In genomic region chr10:81138131-81138782, GRCm38 (mm10) we compare ENCODE assay signal across 8 mouse cellular contexts. TPM values are rescaled to one million over a fixed set of nuclear protein-coding genes. Genes with fewer than 3 reads are reported as not detected.
DNase-seq lines count a peak whose midpoint lies in the region; ATAC-seq and TF ChIP-seq lines count a peak whose summit lies in the region.

No protein-coding gene starts in this region.

- peaks cover 29% of the 10 kb centered on the region for H3K27me3 ChIP-seq in forebrain, embryonic 10.5 days (ENCODE audit: poor library complexity, severe bottlenecking)
- peaks cover 9% of the 10 kb centered on the region for H3K27me3 ChIP-seq in hindbrain, postnatal 0 days (ENCODE audit: insufficient read depth, low read length)
- no peaks in the 10 kb centered on the region for H3K27me3 ChIP-seq in liver, postnatal 0 days (ENCODE audit: insufficient read depth, low read length)

- no peak for TF ChIP-seq CTCF in hindbrain, postnatal 0 days (IDR thresholded peaks at IDR 0.05; ENCODE audit: low read depth)
- no peak for TF ChIP-seq CTCF in liver, postnatal 0 days (IDR thresholded peaks at IDR 0.05; ENCODE audit: low read depth)

- intact Hi-C loops in left cerebral cortex, postnatal 4 days (cut with DNase I): no loop called here

- H3K4me3 ChIP-seq in forebrain, embryonic 10.5 days: peak overlapping the region; percentile 91
- peak overlapping the region; percentile 94 for H3K4me3 ChIP-seq in hindbrain, postnatal 0 days (ENCODE audit: low read length)
- peak overlapping the region; percentile 97 for H3K4me3 ChIP-seq in liver, postnatal 0 days (ENCODE audit: low read depth, low read length)

- peaks cover 78% of the 10 kb centered on the region for H3K4me1 ChIP-seq in forebrain, embryonic 10.5 days
- peaks cover 25% of the 10 kb centered on the region for H3K4me1 ChIP-seq in hindbrain, postnatal 0 days (ENCODE audit: insufficient read depth, low read length)
- H3K4me1 ChIP-seq in liver, postnatal 0 days (ENCODE audit: insufficient read depth): peaks cover 60% of the 10 kb centered on the region

- H3K4me2 ChIP-seq in hindbrain, postnatal 0 days (ENCODE audit: low read depth, low read length): peak overlapping the region; percentile 68
- H3K4me2 ChIP-seq in liver, postnatal 0 days (ENCODE audit: low read depth, low read length): peak overlapping the region; percentile 98

- no peak for ATAC-seq in hindbrain, postnatal 0 days
- ATAC-seq in liver, postnatal 0 days: no peak
- peak; percentile 25 for ATAC-seq in neutrophil, adult 5-6 weeks (ENCODE audit: extremely low read depth, insufficient number of reproducible peaks, low FRiP score, poor library complexity, severe bottlenecking)

- 2% methylated on average over 23 of the region's 24 CpGs for WGBS in forebrain, embryonic 10.5 days
- WGBS in hindbrain, postnatal 0 days: under 1% methylated on average over 22 of the region's 24 CpGs
- WGBS in liver, postnatal 0 days (ENCODE audit: insufficient replicate concordance): 2% methylated on average over 20 of the region's 24 CpGs

- H3K9me3 ChIP-seq in forebrain, embryonic 10.5 days: no peaks in the 10 kb centered on the region
- H3K9me3 ChIP-seq in hindbrain, postnatal 0 days (ENCODE audit: low read length): no peaks in the 10 kb centered on the region
- H3K9me3 ChIP-seq in liver, postnatal 0 days (ENCODE audit: low read length): no peaks in the 10 kb centered on the region

- H3K36me3 ChIP-seq in forebrain, embryonic 10.5 days (replicated peaks): peaks cover 15% of the 10 kb centered on the region
- no peaks in the 10 kb centered on the region for H3K36me3 ChIP-seq in hindbrain, postnatal 0 days (ENCODE audit: insufficient read depth, low read length)
- H3K36me3 ChIP-seq in liver, postnatal 0 days (replicated peaks; ENCODE audit: insufficient read depth, low read length): peaks cover 18% of the 10 kb centered on the region

- TF ChIP-seq EP300 in liver, postnatal 0 days (IDR thresholded peaks at IDR 0.05; ENCODE audit: low read depth): no peak

- peak overlapping the region; percentile 97 for H3K27ac ChIP-seq in forebrain, embryonic 10.5 days
- peak overlapping the region; percentile 77 for H3K27ac ChIP-seq in hindbrain, postnatal 0 days
- peak overlapping the region; percentile 98 for H3K27ac ChIP-seq in liver, postnatal 0 days (ENCODE audit: low read depth)

- H3K9ac ChIP-seq in hindbrain, postnatal 0 days (replicated peaks; ENCODE audit: low read length): peak overlapping the region; percentile 96
- H3K9ac ChIP-seq in liver, postnatal 0 days (replicated peaks): peak overlapping the region; percentile 96

- peak; percentile 60 for DNase-seq in left cerebral cortex, postnatal 4 days
- no peak for DNase-seq in left cerebral cortex, adult 18-20 months (ENCODE audit: low spot score in 2 of 2)
- DNase-seq in ZHBTc4 (ENCODE audit: low read depth, low spot score): peak; percentile 77
- peak; percentile 53 for DNase-seq in forebrain, embryonic 10.5 days (ENCODE audit: extremely low spot score, low spot score)
- peak; percentile 41 for DNase-seq in hindbrain, postnatal 0 days (ENCODE audit: low spot score)
- DNase-seq in liver, postnatal 0 days: no peak
- DNase-seq in layer of hippocampus, adult 8-10 months (ENCODE audit: low spot score in 2 of 2): no peak

RNA-seq across cellular contexts. Expression of gene Zbtb7a, which starts 3.2 kb away (rescaled TPM):
- total RNA-seq in left cerebral cortex, postnatal 4 days (2021): 10 to 100 TPM; 23.3 to 24.7 TPM
- 100 to 1,000 TPM; 135 to 137 TPM for total RNA-seq in left cerebral cortex, adult 18-20 months (2021)
- polyA plus RNA-seq in forebrain, embryonic 10.5 days (2016; fragmentation: Nextera tagmentation; extraction: Ambion mirVana): 6.8 and 7.5 TPM in 2 replicates
- 37.3 and 38.4 TPM in 2 replicates for total RNA-seq in hindbrain, postnatal 0 days (2014; rRNA removed)
- polyA plus RNA-seq in hindbrain, postnatal 0 days (2015; fragmentation: Nextera tagmentation; extraction: Ambion mirVana): 22.0 and 22.3 TPM in 2 replicates
- 29.7 and 33.8 TPM in 2 replicates for polyA plus RNA-seq in liver, postnatal 0 days (2015; fragmentation: Nextera tagmentation; extraction: Ambion mirVana)
- 28.7 and 31.1 TPM in 2 replicates for total RNA-seq in neutrophil, adult 5-6 weeks (2017)
- 100 to 1,000 TPM in 3 of 4 experiments, 10 to 100 TPM in 1; 94.8 to 118 (median 103) TPM for total RNA-seq in layer of hippocampus, adult 8-10 months (2022)

RNA-seq across cellular contexts. Expression of gene Pias4, which starts 29.5 kb away (rescaled TPM):
- total RNA-seq in left cerebral cortex, postnatal 4 days (2021): 10 to 100 TPM; 29.6 to 30.4 TPM
- total RNA-seq in left cerebral cortex, adult 18-20 months (2021): 10 to 100 TPM; 27.8 to 28.8 TPM
- polyA plus RNA-seq in forebrain, embryonic 10.5 days (2016; fragmentation: Nextera tagmentation; extraction: Ambion mirVana): 56.2 and 58.7 TPM in 2 replicates
- total RNA-seq in hindbrain, postnatal 0 days (2014; rRNA removed): 33.9 and 46.4 TPM in 2 replicates
- 32.0 and 33.7 TPM in 2 replicates for polyA plus RNA-seq in hindbrain, postnatal 0 days (2015; fragmentation: Nextera tagmentation; extraction: Ambion mirVana)
- 14.6 and 16.1 TPM in 2 replicates for polyA plus RNA-seq in liver, postnatal 0 days (2015; fragmentation: Nextera tagmentation; extraction: Ambion mirVana)
- 34.5 and 40.5 TPM in 2 replicates for total RNA-seq in neutrophil, adult 5-6 weeks (2017)
- 10 to 100 TPM; 27.0 to 35.1 (median 31.7) TPM for total RNA-seq in layer of hippocampus, adult 8-10 months (2022)

RNA-seq across cellular contexts. Expression of gene Map2k2, which starts 32.5 kb away (rescaled TPM):
- 100 to 1,000 TPM; 153 to 167 TPM for total RNA-seq in left cerebral cortex, postnatal 4 days (2021)
- 100 to 1,000 TPM; 133 to 137 TPM for total RNA-seq in left cerebral cortex, adult 18-20 months (2021)
- 186 and 206 TPM in 2 replicates for polyA plus RNA-seq in forebrain, embryonic 10.5 days (2016; fragmentation: Nextera tagmentation; extraction: Ambion mirVana)
- 297 and 309 TPM in 2 replicates for total RNA-seq in hindbrain, postnatal 0 days (2014; rRNA removed)
- polyA plus RNA-seq in hindbrain, postnatal 0 days (2015; fragmentation: Nextera tagmentation; extraction: Ambion mirVana): 196 and 204 TPM in 2 replicates
- polyA plus RNA-seq in liver, postnatal 0 days (2015; fragmentation: Nextera tagmentation; extraction: Ambion mirVana): 93.2 and 93.9 TPM in 2 replicates
- 91.5 and 96.6 TPM in 2 replicates for total RNA-seq in neutrophil, adult 5-6 weeks (2017)
- 100 to 1,000 TPM; 131 to 151 (median 135) TPM for total RNA-seq in layer of hippocampus, adult 8-10 months (2022)

RNA-seq across cellular contexts. Expression of gene Eef2, which starts 38.2 kb away (rescaled TPM):
- 1,000 to 10,000 TPM; 1,312 to 1,322 TPM for total RNA-seq in left cerebral cortex, postnatal 4 days (2021)
- total RNA-seq in left cerebral cortex, adult 18-20 months (2021): 100 to 1,000 TPM; 899 to 919 TPM
- 596 and 599 TPM in 2 replicates for polyA plus RNA-seq in forebrain, embryonic 10.5 days (2016; fragmentation: Nextera tagmentation; extraction: Ambion mirVana)
- total RNA-seq in hindbrain, postnatal 0 days (2014; rRNA removed): 2,095 and 2,196 TPM in 2 replicates
- 422 and 434 TPM in 2 replicates for polyA plus RNA-seq in hindbrain, postnatal 0 days (2015; fragmentation: Nextera tagmentation; extraction: Ambion mirVana)
- 310 and 313 TPM in 2 replicates for polyA plus RNA-seq in liver, postnatal 0 days (2015; fragmentation: Nextera tagmentation; extraction: Ambion mirVana)
- total RNA-seq in neutrophil, adult 5-6 weeks (2017): 1,126 and 1,171 TPM in 2 replicates
- 100 to 1,000 TPM; 820 to 960 (median 855) TPM for total RNA-seq in layer of hippocampus, adult 8-10 months (2022)

RNA-seq across cellular contexts. Expression of gene Creb3l3, which starts 39.6 kb away (rescaled TPM):
- under 1 TPM; 0.22 to 0.60 TPM for total RNA-seq in left cerebral cortex, postnatal 4 days (2021)
- under 1 TPM; 0.35 to 0.67 TPM for total RNA-seq in left cerebral cortex, adult 18-20 months (2021)
- 0.14 and 0.22 TPM in 2 replicates for polyA plus RNA-seq in forebrain, embryonic 10.5 days (2016; fragmentation: Nextera tagmentation; extraction: Ambion mirVana)
- 0.61 and 1.0 TPM in 2 replicates for total RNA-seq in hindbrain, postnatal 0 days (2014; rRNA removed)
- polyA plus RNA-seq in hindbrain, postnatal 0 days (2015; fragmentation: Nextera tagmentation; extraction: Ambion mirVana): 0.59 and 0.71 TPM in 2 replicates
- 181 and 183 TPM in 2 replicates for polyA plus RNA-seq in liver, postnatal 0 days (2015; fragmentation: Nextera tagmentation; extraction: Ambion mirVana)
- 0.23 TPM in 1 of 2 replicates, not detected in the other for total RNA-seq in neutrophil, adult 5-6 weeks (2017)
- total RNA-seq in layer of hippocampus, adult 8-10 months (2022): under 1 TPM; 0.19 to 0.80 (median 0.68) TPM

Comparison
In these comparisons a context has a peak if more than half of its experiments do, and no peak if none do; other contexts are left out.
1. DNase-seq: peak in left cerebral cortex, postnatal 4 days (single experiment), ZHBTc4 (single experiment), forebrain, embryonic 10.5 days (single experiment) and hindbrain, postnatal 0 days (single experiment); none in left cerebral cortex, adult 18-20 months (0 of 2), liver, postnatal 0 days (single experiment) and layer of hippocampus, adult 8-10 months (0 of 2).
2. Peak in every context shown above with its lines, with median percentiles within 50 percentile points of each other: H3K27ac ChIP-seq and H3K4me3 ChIP-seq.